Mouse (Mus musculus): Measurements from ENCODE around the gene Sh3bgrl2. TPM values are rescaled to one million over a fixed set of nuclear protein-coding genes. Genes with fewer than 3 reads are reported as not detected.

Sh3bgrl2 gene
- polyA plus RNA-seq, 1 experiment, result 6.2 TPM

- 42% methylated on average over 7 of the region's 7 CpGs for WGBS
These were observed 21.8 kb downstream of the Sh3bgrl2 start for GRCm38 (mm10) chr9:83569898-83570297.

GRCm38 (mm10) chr9:83571315-83571714 is 23.2 kb downstream of the Sh3bgrl2 start:
- no peaks in the 10 kb centered on the region for H3K36me3 ChIP-seq (ENCODE audit: control insufficient read depth, insufficient read depth, low read length)
- H3K4me1 ChIP-seq (ENCODE audit: control insufficient read depth, insufficient read depth, insufficient read length, low read length), result peaks cover 9% of the 10 kb centered on the region; the same call in 1 of the 2 replicates
- no peak overlapping the region for H3K27ac ChIP-seq (ENCODE audit: insufficient read depth, low read depth, low read length)
- TF ChIP-seq CTCF (IDR thresholded peaks at IDR 0.05; ENCODE audit: extremely low read depth, insufficient read length, insufficient replicate concordance, low read depth, low read length), result no peak
- TF ChIP-seq POLR2A (IDR thresholded peaks at IDR 0.05; ENCODE audit: low read depth, low read length), result no peak
- no peaks in the 10 kb centered on the region for H3K27me3 ChIP-seq (ENCODE audit: control insufficient read depth, insufficient read depth, low read length)
- 81% methylated on average over 3 of the region's 3 CpGs for WGBS
- no peak overlapping the region for H3K4me3 ChIP-seq (ENCODE audit: low read depth, low read length)

More at GRCm38 (mm10) chr9:83569898-83570297, 21.8 kb downstream of the Sh3bgrl2 start:
- Histone ChIP-seq H3K4me1 (ENCODE audit: control insufficient read depth, insufficient read depth, insufficient read length, low read length) (peaks cover 11% of the 10 kb centered on the region; the same call in 1 of the 2 replicates), H3K27ac (ENCODE audit: insufficient read depth, low read depth, low read length) (no peak overlapping the region), H3K4me3 (ENCODE audit: low read depth, low read length) (no peak overlapping the region), H3K36me3 (ENCODE audit: control insufficient read depth, insufficient read depth, low read length) (no peaks in the 10 kb centered on the region), H3K27me3 (ENCODE audit: control insufficient read depth, insufficient read depth, low read length) (no peaks in the 10 kb centered on the region)
- TF ChIP-seq CTCF (IDR thresholded peaks at IDR 0.05; ENCODE audit: extremely low read depth, insufficient read length, insufficient replicate concordance, low read depth, low read length), result no peak

- 59% methylated on average over 2 of the region's 2 CpGs for WGBS
- H3K4me1 ChIP-seq (ENCODE audit: control insufficient read depth, insufficient read depth, insufficient read length, low read length), result peaks cover 9% of the 10 kb centered on the region; the same call in 1 of the 2 replicates
- H3K4me3 ChIP-seq (ENCODE audit: low read depth, low read length), result no peak overlapping the region
- H3K36me3 ChIP-seq (ENCODE audit: control insufficient read depth, insufficient read depth, low read length), result no peaks in the 10 kb centered on the region; the same call in 1 of the 2 replicates
- TF ChIP-seq POLR2A (IDR thresholded peaks at IDR 0.05; ENCODE audit: low read depth, low read length) (no peak), CTCF (IDR thresholded peaks at IDR 0.05; ENCODE audit: extremely low read depth, insufficient read length, insufficient replicate concordance, low read depth, low read length) (no peak)
- H3K27me3 ChIP-seq (ENCODE audit: control insufficient read depth, insufficient read depth, low read length), result no peaks in the 10 kb centered on the region
- H3K27ac ChIP-seq (ENCODE audit: insufficient read depth, low read depth, low read length), result no peak overlapping the region
These were observed 24.2 kb downstream of the Sh3bgrl2 start for GRCm38 (mm10) chr9:83572326-83572725.

- WGBS, result 29% methylated on average over 2 of the region's 2 CpGs
- Histone ChIP-seq H3K36me3 (ENCODE audit: control insufficient read depth, insufficient read depth, low read length) (peaks cover 2% of the 10 kb centered on the region; the same call in 1 of the 2 replicates), H3K27ac (ENCODE audit: insufficient read depth, low read depth, low read length) (no peak overlapping the region; the same call in 1 of the 2 replicates), H3K27me3 (ENCODE audit: control insufficient read depth, insufficient read depth, low read length) (no peaks in the 10 kb centered on the region), H3K4me1 (ENCODE audit: control insufficient read depth, insufficient read depth, insufficient read length, low read length) (peaks cover 9% of the 10 kb centered on the region; the same call in 1 of the 2 replicates), H3K4me3 (ENCODE audit: low read depth, low read length) (no peak overlapping the region)
- TF ChIP-seq CTCF (IDR thresholded peaks at IDR 0.05; ENCODE audit: extremely low read depth, insufficient read length, insufficient replicate concordance, low read depth, low read length), result no peak
- no peak for TF ChIP-seq POLR2A (IDR thresholded peaks at IDR 0.05; ENCODE audit: low read depth, low read length)
These were observed 24.7 kb downstream of the Sh3bgrl2 start for GRCm38 (mm10) chr9:83572870-83573269.

GRCm38 (mm10) chr9:83573588-83573987 is 25.5 kb downstream of the Sh3bgrl2 start:
- Histone ChIP-seq H3K27me3 (ENCODE audit: control insufficient read depth, insufficient read depth, low read length) (no peaks in the 10 kb centered on the region), H3K4me1 (ENCODE audit: control insufficient read depth, insufficient read depth, insufficient read length, low read length) (peaks cover 9% of the 10 kb centered on the region; the same call in 1 of the 2 replicates), H3K36me3 (ENCODE audit: control insufficient read depth, insufficient read depth, low read length) (peaks cover 3% of the 10 kb centered on the region; the same call in 1 of the 2 replicates), H3K4me3 (ENCODE audit: low read depth, low read length) (no peak overlapping the region), H3K27ac (ENCODE audit: insufficient read depth, low read depth, low read length) (0 out of 2 replicates have a peak overlapping the region, but pooled peaks have one; percentile 10)
- WGBS, result 46% methylated on average over 2 of the region's 2 CpGs
- TF ChIP-seq CTCF (IDR thresholded peaks at IDR 0.05; ENCODE audit: extremely low read depth, insufficient read length, insufficient replicate concordance, low read depth, low read length), result no peak
- no peak for TF ChIP-seq POLR2A (IDR thresholded peaks at IDR 0.05; ENCODE audit: low read depth, low read length)

- Histone ChIP-seq H3K27ac (ENCODE audit: insufficient read depth, low read depth, low read length) (no peak overlapping the region), H3K27me3 (ENCODE audit: control insufficient read depth, insufficient read depth, low read length) (no peaks in the 10 kb centered on the region), H3K4me1 (ENCODE audit: control insufficient read depth, insufficient read depth, insufficient read length, low read length) (peaks cover 9% of the 10 kb centered on the region; the same call in 1 of the 2 replicates), H3K36me3 (ENCODE audit: control insufficient read depth, insufficient read depth, low read length) (peaks cover 10% of the 10 kb centered on the region), H3K4me3 (ENCODE audit: low read depth, low read length) (no peak overlapping the region)
- 67% methylated on average over 4 of the region's 4 CpGs for WGBS
- TF ChIP-seq CTCF (IDR thresholded peaks at IDR 0.05; ENCODE audit: extremely low read depth, insufficient read length, insufficient replicate concordance, low read depth, low read length), result no peak
- no peak for TF ChIP-seq POLR2A (IDR thresholded peaks at IDR 0.05; ENCODE audit: low read depth, low read length)
These were observed 27.3 kb downstream of the Sh3bgrl2 start for GRCm38 (mm10) chr9:83575403-83575802.

- Histone ChIP-seq H3K27me3 (ENCODE audit: control insufficient read depth, insufficient read depth, low read length) (no peaks in the 10 kb centered on the region), H3K4me1 (ENCODE audit: control insufficient read depth, insufficient read depth, insufficient read length, low read length) (peaks cover 9% of the 10 kb centered on the region; the same call in 1 of the 2 replicates), H3K36me3 (ENCODE audit: control insufficient read depth, insufficient read depth, low read length) (peaks cover 14% of the 10 kb centered on the region), H3K4me3 (ENCODE audit: low read depth, low read length) (no peak overlapping the region), H3K27ac (ENCODE audit: insufficient read depth, low read depth, low read length) (no peak overlapping the region)
- 17% methylated on average over 7 of the region's 7 CpGs for WGBS
- TF ChIP-seq POLR2A (IDR thresholded peaks at IDR 0.05; ENCODE audit: low read depth, low read length), result no peak
- no peak for TF ChIP-seq CTCF (IDR thresholded peaks at IDR 0.05; ENCODE audit: extremely low read depth, insufficient read length, insufficient replicate concordance, low read depth, low read length)
These were observed 28.0 kb downstream of the Sh3bgrl2 start for GRCm38 (mm10) chr9:83576018-83576688.
